Mouse (Mus musculus) kidney, postnatal 36 days (tissue): ENCODE measurements around the gene Slco2a1.
"Not testable (repeated sequence)": the region's sequence is repeated elsewhere in the genome, so short reads cannot be mapped to it uniquely, and the experiment has no call there.

ENCODE experiments used
- DNase-seq, 2 experiments: peaks; one replicate each; pipeline ENCODE4 v3.0.0; 2021 to 2022; ENCODE audit warnings: mixed read lengths in 2 of 2

The Slco2a1 gene

DNA sequence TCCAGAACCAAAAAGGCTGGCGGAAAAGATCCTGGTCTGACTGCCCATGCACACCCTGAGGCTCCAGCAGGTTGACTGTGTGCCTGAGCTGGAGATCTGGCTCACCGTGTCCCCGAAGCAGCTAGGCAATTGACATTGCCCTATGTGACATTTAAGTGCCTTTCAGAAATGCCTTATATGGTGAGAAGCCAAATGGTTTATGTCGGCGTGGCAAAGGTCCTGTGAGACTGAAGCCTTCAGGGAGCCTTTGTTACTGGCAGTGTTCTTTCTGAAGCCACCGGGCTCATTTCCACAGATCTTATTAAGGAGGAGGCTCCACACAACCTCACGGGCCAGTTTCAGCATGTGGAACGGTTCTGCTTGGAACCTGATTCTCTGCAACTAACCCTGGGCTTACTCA lies 98.8 kb downstream of the Slco2a1 start:
- peak in 1 of 2 experiments; percentile 53 for DNase-seq

GRCm38 (mm10) chr9:103088661-103089060 lies 100.1 kb downstream of the Slco2a1 start:
- DNase-seq: no peak

GRCm38 (mm10) chr9:103090116-103090875 lies 101.8 kb downstream of the Slco2a1 start:
- DNase-seq: peak; percentile 75 to 87

DNA sequence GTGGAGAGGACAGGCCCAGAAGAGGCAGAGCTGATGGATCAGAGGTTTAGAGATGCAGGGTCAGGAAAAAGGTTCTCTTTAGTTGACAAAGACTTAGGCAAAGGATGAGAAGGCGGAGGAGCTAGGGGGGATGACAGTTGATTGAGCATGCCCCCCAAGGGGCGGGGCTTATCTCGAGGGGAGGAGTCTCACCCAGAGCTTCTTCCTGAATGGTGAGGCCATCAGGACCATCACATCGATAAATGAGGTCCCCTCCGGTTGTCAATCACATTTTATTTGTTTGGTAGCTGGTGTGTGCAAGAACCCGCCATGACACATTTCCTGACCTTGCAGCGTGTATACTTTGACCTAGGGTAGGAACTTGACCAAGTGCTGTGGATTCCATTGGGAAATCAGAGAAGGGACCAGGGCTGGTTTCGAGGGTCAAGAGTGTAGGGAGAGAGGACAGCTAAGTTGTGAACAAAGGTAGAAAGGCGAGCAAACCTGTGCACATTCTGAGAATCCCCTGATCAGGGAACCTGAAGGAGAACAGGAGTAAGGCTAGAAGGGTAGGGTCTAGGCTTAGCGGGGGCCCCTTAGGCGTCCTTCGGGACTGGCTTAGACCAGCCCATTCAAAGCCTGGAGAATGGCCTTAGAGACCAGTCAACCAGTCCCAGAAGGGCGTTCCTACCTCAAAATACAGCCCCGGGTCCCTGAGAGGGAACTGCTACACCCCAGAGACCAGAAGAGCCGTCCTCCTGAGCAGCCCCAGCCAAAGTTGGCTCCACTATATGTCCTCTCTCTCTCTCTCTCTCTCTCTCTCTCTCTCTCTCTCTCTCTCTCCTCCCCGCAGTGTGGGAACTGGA lies 102.7 kb downstream of the Slco2a1 start:
- no peak for DNase-seq

DNA sequence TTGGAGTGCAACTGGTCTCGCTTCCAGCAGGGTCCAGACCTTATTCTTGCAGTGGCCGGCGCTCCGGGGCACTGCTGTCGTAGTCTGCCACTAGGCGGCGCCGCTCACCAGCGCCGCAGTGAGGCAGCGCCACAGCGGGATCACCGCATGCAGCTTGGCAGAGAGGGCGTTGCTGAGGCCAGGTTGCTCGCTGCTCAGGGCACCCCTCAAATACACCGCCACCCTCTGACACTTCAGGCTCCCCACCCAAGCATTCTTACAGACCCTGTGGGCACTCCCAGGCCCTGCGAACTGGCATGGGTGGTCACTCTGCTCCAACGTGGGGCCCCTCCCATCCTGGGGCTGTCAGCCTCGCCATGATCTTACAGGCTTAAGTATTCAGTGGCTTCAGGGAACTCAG lies 103.7 kb downstream of the Slco2a1 start:
- DNase-seq: peak; percentile 80 to 90

DNA sequence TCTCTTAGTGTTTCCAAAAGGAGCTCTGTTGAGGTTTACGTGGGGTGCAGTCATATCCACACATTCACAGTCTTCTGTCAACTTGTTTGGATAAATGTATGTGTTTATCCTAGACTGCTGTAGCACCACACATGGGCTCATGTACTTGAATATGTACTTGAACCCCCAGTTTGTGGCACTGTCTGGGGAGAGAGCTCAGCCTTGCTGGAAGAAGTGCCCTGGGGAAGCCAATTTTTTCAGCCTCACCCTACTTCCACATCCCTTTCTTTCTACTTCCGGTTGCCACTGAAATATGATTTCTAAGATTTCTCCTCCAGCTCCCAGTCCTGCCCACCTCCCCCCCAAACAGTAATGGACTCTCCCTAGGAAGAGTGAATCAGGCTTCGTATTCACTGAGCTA lies 105.2 kb downstream of the Slco2a1 start:
- DNase-seq: no peak

DNA sequence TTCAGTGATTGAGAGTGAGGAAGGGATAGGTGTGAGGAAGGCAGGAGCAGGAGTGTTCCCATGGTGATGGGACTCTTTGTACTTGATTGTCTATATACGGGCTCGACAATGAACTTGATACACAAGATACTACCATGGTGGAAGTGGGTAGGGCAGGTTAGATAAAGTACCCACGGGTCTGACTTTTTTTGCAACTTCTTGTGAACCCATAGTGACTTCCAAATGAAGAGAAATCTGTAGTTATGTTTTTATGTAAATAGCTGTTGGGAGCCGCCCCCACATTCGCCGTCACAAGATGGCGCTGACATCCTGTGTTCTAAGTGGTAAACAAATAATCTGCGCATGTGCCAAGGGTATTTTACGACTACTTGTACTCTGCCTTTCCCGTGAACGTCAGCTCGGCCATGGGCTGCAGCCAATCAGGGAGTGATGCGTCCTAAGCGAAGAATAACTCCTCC lies 119.9 kb downstream of the Slco2a1 start:
- not testable (repeated sequence) for DNase-seq

- DNase-seq: no peak
Observed at GRCm38 (mm10) chr9:103108943-103109670, 120.6 kb downstream of the Slco2a1 start.

DNA sequence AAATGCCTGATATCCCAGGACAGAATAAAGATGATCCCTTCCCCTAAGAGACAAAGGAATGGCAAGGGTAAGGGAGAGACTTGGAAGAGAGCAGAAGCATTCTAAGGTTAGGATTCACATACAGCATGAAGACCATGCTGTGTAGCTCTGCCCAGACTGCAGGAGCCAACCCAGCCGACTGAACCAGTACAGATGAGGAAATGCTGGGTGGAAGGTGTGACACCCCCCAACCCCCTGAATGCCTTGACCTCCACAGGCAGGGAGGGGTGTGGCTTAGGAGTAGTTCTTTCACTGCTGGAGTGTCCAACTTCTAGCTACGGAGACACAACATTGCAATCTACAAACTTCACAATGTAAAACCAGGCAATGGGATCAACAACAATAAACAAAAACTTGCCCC lies 121.4 kb downstream of the Slco2a1 start:
- DNase-seq: no peak

GRCm38 (mm10) chr9:103110727-103111501 lies 122.4 kb downstream of the Slco2a1 start:
- DNase-seq: no peak

DNA sequence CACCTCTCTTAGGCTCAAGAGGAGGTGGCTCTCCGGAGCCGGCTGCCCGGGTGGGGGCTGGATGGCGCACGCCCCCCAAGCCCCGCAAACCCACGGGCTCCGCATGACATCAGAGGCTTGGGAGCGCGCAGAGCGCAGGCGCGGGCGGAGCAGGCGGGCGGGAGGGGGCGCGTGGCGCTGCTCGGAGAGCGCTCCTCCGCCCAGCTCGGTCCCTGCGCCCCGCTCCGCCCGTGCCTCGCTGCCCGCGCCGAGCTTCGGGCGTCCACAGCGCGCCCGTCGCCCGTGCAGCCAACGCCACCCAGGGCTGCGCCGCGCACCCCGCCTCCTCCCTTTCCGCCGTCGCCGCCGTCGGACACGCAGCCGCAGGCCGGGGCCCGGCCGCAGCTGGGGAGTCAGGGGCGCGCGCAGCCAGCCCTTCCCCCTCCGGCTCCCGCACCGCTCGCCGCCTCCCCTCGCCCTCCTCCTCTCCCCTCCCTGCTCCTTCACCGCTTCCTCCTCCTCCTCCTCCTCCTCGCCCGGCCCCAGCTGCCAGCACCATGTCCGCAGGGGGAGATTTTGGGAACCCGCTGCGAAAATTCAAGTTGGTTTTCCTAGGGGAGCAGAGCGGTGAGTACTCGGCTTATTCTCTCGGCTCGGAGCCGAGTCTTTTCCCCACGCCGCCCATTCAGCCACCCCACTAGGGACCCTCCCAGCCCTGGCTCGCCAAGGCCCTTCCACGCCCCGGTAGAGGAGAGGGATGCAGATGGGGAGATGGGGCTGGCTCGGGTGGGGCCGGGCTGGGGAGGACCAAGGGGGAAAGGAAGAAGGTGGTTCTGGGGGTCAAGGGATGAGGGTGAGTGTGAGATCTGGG lies 123.3 kb downstream of the Slco2a1 start, which contains the start of gene Rab6b:
TSS of gene Rab6b (plus strand) at position 167 of the 850 bp plus-strand sequence.
- DNase-seq: peak in 1 of 2 experiments; percentile 59

DNA sequence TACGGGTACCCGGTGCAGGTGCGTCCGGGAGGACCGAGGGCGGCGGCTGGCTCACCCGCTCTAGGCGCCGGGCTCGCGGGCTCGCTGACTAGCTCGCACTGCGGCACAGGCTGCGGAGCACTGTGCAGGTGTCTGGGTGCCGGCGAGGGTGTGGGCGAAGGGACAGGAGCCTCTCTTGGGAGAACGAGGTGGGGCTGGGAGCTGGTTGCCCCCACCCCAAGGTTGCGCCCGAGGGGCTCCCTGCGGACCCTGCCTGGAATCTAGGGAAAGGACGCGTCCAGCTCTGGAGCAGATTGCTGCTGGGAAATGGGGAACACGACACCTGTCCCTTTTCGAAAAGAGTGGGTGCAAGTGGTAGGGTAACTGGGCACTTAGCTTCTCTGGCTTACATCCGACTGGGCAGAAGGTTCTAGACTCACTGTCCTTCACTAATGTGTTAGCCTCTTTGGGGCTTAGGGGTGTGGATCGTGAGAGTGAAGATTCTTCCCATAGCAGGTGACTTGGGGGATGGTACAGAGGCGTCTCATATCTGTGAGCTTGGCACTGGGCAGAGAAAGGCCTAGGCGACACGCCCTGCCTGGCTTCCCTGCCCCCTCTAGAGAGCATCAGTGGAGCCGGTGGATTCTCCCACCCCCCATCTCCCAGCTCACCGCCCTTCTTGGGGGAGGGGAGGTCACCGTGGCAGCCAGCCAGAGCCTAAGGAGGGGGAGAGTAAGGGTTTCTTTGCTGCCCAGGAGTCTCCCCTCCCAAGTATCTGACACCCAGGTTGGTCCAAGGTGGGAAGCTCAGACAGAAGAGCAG lies 124.2 kb downstream of the Slco2a1 start:
- DNase-seq: peak in 1 of 2 experiments; percentile 60

- DNase-seq: no peak
Observed at GRCm38 (mm10) chr9:103113351-103113750, 124.8 kb downstream of the Slco2a1 start.

GRCm38 (mm10) chr9:103114326-103114725 lies 125.8 kb downstream of the Slco2a1 start:
- DNase-seq: no peak

DNA sequence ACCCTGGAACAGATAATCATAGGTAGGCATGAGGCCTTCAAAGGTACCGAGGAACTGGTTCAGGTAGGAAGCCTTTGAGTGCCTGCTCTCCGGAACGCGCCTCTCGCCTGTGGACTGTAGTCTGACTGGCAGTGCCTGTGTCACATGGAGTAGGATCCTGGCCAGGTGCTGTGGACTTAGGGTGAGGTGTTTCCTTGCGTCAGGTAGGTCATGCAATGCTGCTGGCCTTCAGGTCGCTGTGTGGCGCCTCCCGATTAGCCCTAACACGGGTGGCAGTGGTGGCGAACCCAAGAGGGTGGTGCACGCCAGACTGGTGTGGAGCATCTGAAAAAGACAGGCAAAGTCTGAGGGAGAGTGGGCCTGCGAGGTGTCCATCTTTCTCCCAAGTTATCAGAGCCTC lies 126.4 kb downstream of the Slco2a1 start:
- DNase-seq: no peak

DNA sequence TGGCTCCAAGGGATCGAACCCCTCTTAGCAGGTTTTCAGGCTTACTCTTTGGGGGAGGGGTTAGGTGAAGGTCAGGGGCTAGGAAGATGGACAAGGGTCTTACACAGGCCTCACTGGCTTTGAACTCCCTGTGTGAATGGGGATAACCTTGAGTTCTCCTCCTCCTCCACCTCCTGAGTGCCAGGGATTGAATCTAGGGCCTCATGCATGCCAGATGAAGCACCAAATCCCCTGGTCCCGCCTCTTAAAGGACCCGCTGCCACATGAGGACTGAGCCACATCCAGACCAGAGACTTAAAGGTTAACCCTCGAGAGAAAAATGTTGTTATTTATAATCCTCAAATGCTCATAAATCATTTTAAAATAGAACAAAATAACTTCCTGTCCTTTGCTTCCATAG lies 128.4 kb downstream of the Slco2a1 start:
- no peak for DNase-seq

- DNase-seq: no peak
Observed at GRCm38 (mm10) chr9:103117495-103117894, 129.0 kb downstream of the Slco2a1 start.

DNA sequence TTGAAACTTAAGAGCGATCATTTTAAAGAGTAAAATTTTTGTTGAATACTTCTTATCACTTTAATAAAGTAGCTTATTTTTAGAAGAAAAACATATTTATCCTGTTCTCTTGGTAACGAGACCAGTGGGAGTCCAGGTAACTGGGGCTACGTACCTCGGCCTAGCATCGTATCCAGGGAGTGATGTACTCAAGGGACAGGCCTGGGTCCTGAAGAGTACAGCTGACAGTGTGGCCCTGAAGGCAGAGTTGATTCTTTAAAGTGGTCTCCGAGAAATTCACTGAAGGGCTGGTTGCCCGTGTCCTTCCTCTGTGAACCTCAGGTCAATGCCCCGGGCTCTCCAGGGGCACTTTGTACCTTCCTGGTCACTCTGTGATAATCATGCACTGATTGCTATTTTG lies 129.4 kb downstream of the Slco2a1 start:
- no peak for DNase-seq

GRCm38 (mm10) chr9:103118651-103119275 lies 130.3 kb downstream of the Slco2a1 start:
- no peak for DNase-seq

DNA sequence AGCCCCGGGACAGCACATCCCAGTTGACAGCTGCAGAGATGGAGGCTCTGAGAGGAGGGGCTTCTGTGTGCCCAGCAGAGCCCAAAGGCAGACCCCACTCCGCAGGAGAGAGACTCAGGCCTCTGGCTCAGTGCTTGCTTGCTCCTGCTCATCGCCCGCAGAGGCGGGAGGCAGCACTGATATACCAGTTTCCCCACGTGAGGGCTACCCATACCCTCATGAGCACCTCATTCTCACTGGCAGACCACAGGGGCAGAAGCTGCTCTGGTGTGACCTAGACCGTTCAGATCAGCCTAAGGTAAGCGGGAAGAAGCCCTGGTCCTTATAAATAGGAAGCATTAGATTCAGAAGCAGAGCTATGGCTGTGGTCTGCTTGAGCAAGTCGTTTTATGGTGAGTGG lies 131.3 kb downstream of the Slco2a1 start:
- no peak for DNase-seq
